Mouse (Mus musculus): ENCODE data around the gene Rnps1. TPM values are rescaled to one million over a fixed set of nuclear protein-coding genes. Genes with fewer than 3 reads are reported as not detected.
A peak's percentile ranks its signal among the peaks of the same experiment; 100 is the strongest.

Gene Rnps1
- total and polyA plus RNA-seq, 3 experiments, result 160 to 288 (median 255) TPM

DNA sequence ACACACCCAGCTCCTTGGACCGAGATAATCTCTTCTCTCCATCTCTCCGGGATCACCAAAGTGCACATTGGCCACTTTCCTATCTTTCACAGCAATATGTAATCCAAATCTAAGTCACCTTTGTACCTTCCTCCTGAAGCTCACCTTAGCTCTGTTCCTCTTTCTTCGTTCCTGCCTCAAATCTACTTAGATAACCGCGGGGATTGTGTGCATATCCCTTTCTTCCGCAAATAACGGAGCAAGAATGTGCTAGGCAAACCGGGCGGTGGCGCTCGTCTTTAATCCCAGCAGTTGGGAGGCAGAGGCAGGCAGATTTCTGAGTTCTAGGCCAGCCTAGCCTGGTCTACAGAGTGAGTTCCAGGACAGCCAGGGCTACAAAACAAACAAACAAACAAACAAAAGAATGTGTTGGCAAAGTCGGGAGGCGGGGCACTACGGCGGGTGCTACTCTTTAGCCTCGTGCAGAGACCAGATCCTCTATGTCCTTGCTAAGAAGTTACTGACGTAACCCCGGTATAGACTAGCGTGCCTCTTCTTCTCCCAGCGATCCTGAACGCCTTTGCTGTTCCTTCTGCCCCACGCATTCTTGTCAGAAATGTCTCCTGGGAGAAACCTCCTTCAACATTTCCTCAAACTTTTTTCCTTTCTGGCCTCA is 681 bp upstream of the Rnps1 start:
- peak overlapping the region; percentile 54 for H3K4me2 ChIP-seq (ENCODE audit: insufficient read depth, low read depth, poor library complexity, severe bottlenecking)
- H3K36me3 ChIP-seq (replicated peaks in 1 of 2; ENCODE audit: control insufficient read depth in 1 of 2, insufficient read depth in 1 of 2, low read length in 1 of 2), result peaks cover 40 to 64% of the 10 kb centered on the region in 2 experiments
- no peaks in the 10 kb centered on the region for H3K27me3 ChIP-seq (replicated peaks)
- DNase-seq (ENCODE audit: extremely low read depth), result peak; percentile 66
- H3K9me3 ChIP-seq (replicated peaks; ENCODE audit: low read length), result no peaks in the 10 kb centered on the region
- in situ Hi-C loops (cut with MboI; ENCODE audit: low pct_ligation_motif_present, low pct_unique_long_range_greater_than_20kb, low sequenced_read_pairs), result no loop called here
- TF ChIP-seq UBTF (IDR thresholded peaks at IDR 0.05; ENCODE audit: low read depth, low read length), result no peak
- TF ChIP-seq MEF2A (IDR thresholded peaks at IDR 0.05; ENCODE audit: borderline replicate concordance, low read depth, low read length), result 0 out of 2 replicates have a peak, but pooled peaks have one; percentile 26
- no peak; the same call in 1 of the 2 replicates for TF ChIP-seq RAD21 (IDR thresholded peaks at IDR 0.05; ENCODE audit: low read depth, low read length)
- TF ChIP-seq MAX (IDR thresholded peaks at IDR 0.05; ENCODE audit: low read length), result no peak
- TF ChIP-seq IRF4 (IDR thresholded peaks at IDR 0.05; ENCODE audit: low read depth, low read length), result peak; percentile 36; the same call in 1 of the 2 replicates
- peak; percentile 8; the same call in 1 of the 2 replicates for TF ChIP-seq MXI1 (IDR thresholded peaks at IDR 0.05; ENCODE audit: low read depth, low read length)
- TF ChIP-seq SMC3 (IDR thresholded peaks at IDR 0.05; ENCODE audit: low read depth, low read length), result 0 out of 2 replicates have a peak, but pooled peaks have one; percentile 17
- peak in 1 of 2 experiments; percentile 57; a peak in 2 of 4 replicates for TF ChIP-seq CTCF (conservative IDR thresholded peaks at IDR 0.05 in 1 of 2, IDR thresholded peaks at IDR 0.05 in 1 of 2; ENCODE audit: low read depth in 2 of 2, low read length in 2 of 2)
- TF ChIP-seq POLR2A (IDR thresholded peaks at IDR 0.05; ENCODE audit: low read depth, low read length), result no peak
- peaks cover 3 to 41% of the 10 kb centered on the region in 2 experiments; a peak in 2 of 4 replicates for H3K4me1 ChIP-seq (ENCODE audit: control insufficient read depth in 1 of 2, insufficient read depth in 2 of 2)
- dilution Hi-C loops (cut with MboI; ENCODE audit: extremely low pct_ligation_motif_present, extremely low pct_unique_long_range_greater_than_20kb, low sequenced_read_pairs), result no loop called here
- peak overlapping the region; percentile 85 for H3K9ac ChIP-seq (ENCODE audit: insufficient read depth, low read depth)
- H3K27ac ChIP-seq (ENCODE audit: insufficient read depth, low read depth), result peak overlapping the region; percentile 78
- H3K4me3 ChIP-seq (replicated peaks in 1 of 3; ENCODE audit: low read depth in 2 of 3, low read length in 2 of 3, poor library complexity in 1 of 3), result peak overlapping the region; percentile 78 to 83 (median 80)
- H3K79me2 ChIP-seq (replicated peaks; ENCODE audit: control insufficient read depth, extremely low read depth, insufficient read depth, poor library complexity, severe bottlenecking), result peaks cover 42% of the 10 kb centered on the region

DNA sequence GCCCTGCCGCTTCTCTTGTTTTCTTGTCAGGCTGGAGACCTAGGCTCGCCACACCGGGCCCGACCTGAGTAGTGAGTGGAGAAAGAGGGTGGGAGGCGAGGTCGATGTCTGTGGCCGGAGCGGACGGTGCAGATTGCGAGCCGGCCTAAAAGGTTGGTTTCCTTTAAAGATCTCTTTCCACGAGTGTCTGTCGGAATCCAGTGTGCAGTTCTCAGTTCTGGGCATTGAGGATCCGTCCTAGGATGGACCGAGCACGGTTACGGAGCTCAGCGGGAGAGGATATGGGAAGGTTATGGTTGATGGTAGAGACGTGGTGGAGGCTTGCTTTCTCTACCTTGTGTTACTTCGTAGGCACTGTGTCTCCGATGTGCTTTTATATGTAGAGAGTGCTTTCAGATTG is 646 bp downstream of the Rnps1 start:
- H3K4me2 ChIP-seq (ENCODE audit: insufficient read depth, low read depth, poor library complexity, severe bottlenecking), result peak overlapping the region; percentile 98; the same call in 1 of the 2 replicates
- peaks cover 53% of the 10 kb centered on the region for H3K79me2 ChIP-seq (replicated peaks; ENCODE audit: control insufficient read depth, extremely low read depth, insufficient read depth, poor library complexity, severe bottlenecking)
- H3K36me3 ChIP-seq (replicated peaks in 1 of 2; ENCODE audit: control insufficient read depth in 1 of 2, insufficient read depth in 1 of 2, low read length in 1 of 2), result peaks cover 35 to 64% of the 10 kb centered on the region in 2 experiments
- dilution Hi-C loops (cut with MboI; ENCODE audit: extremely low pct_ligation_motif_present, extremely low pct_unique_long_range_greater_than_20kb, low sequenced_read_pairs) (no loop called here), in situ Hi-C loops (cut with MboI; ENCODE audit: low pct_ligation_motif_present, low pct_unique_long_range_greater_than_20kb, low sequenced_read_pairs) (no loop called here)
- DNase-seq (ENCODE audit: extremely low read depth), result no peak
- H3K27ac ChIP-seq (ENCODE audit: insufficient read depth, low read depth), result peak overlapping the region; percentile 72
- H3K27me3 ChIP-seq (replicated peaks), result no peaks in the 10 kb centered on the region
- peak overlapping the region; percentile 92 for H3K9ac ChIP-seq (ENCODE audit: insufficient read depth, low read depth)
- no peak for TF ChIP-seq CHD1 (IDR thresholded peaks at IDR 0.05; ENCODE audit: low read depth, low read length)
- no peak for TF ChIP-seq UBTF (IDR thresholded peaks at IDR 0.05; ENCODE audit: low read depth, low read length)
- TF ChIP-seq MYC (IDR thresholded peaks at IDR 0.05; ENCODE audit: low read depth, low read length), result no peak
- TF ChIP-seq PAX5 (IDR thresholded peaks at IDR 0.05; ENCODE audit: low read length), result no peak
- peaks cover 3 to 46% of the 10 kb centered on the region in 2 experiments; a peak in 2 of 4 replicates for H3K4me1 ChIP-seq (ENCODE audit: control insufficient read depth in 1 of 2, insufficient read depth in 2 of 2)
- H3K9me3 ChIP-seq (replicated peaks; ENCODE audit: low read length), result no peaks in the 10 kb centered on the region
- H3K4me3 ChIP-seq (replicated peaks in 1 of 3; ENCODE audit: low read depth in 2 of 3, low read length in 2 of 3, poor library complexity in 1 of 3), result peak overlapping the region; percentile 80 to 99 (median 86)
